Comparison of ENCODE assay signal across 8 mouse cellular contexts in genomic region chr10:40053257-40053895, GRCm38 (mm10). TPM values are rescaled to one million over a fixed set of nuclear protein-coding genes. Genes with fewer than 3 reads are reported as not detected.
A peak's percentile ranks its signal among the peaks of the same experiment; 100 is the strongest.
DNase-seq lines count a peak whose midpoint lies in the region; ATAC-seq and TF ChIP-seq lines count a peak whose summit lies in the region.

No protein-coding gene starts in this region.

- H3K4me2 ChIP-seq in limb, embryonic 14.5 days (replicated peaks; ENCODE audit: low read depth, low read length, severe bottlenecking), result no peak overlapping the region
- H3K4me2 ChIP-seq in embryonic facial prominence, embryonic 14.5 days (ENCODE audit: low read depth, low read length), result no peak overlapping the region
- no peak overlapping the region for H3K4me2 ChIP-seq in lung, postnatal 0 days (replicated peaks; ENCODE audit: low read depth, low read length)

- H3K36me3 ChIP-seq in limb, embryonic 14.5 days (ENCODE audit: control insufficient read depth, insufficient read depth, low read length), result no peaks in the 10 kb centered on the region
- H3K36me3 ChIP-seq in limb, embryonic 10.5 days, result no peaks in the 10 kb centered on the region
- no peaks in the 10 kb centered on the region for H3K36me3 ChIP-seq in embryonic facial prominence, embryonic 14.5 days (ENCODE audit: control insufficient read depth, insufficient read depth, low read length)
- H3K36me3 ChIP-seq in lung, postnatal 0 days (ENCODE audit: insufficient read depth, low read length), result no peaks in the 10 kb centered on the region

- peaks cover under 1% of the 10 kb centered on the region for H3K4me1 ChIP-seq in limb, embryonic 14.5 days (ENCODE audit: control insufficient read depth, insufficient read depth, low read length)
- peaks cover 4% of the 10 kb centered on the region for H3K4me1 ChIP-seq in limb, embryonic 10.5 days
- no peaks in the 10 kb centered on the region for H3K4me1 ChIP-seq in embryonic facial prominence, embryonic 14.5 days (ENCODE audit: control insufficient read depth, insufficient read depth, low read length)
- H3K4me1 ChIP-seq in lung, postnatal 0 days (ENCODE audit: insufficient read depth, low read depth, low read length), result no peaks in the 10 kb centered on the region

- TF ChIP-seq CTCF in lung, postnatal 0 days (IDR thresholded peaks at IDR 0.05), result peak; percentile 80

- no peaks in the 10 kb centered on the region for H3K9me3 ChIP-seq in limb, embryonic 14.5 days (ENCODE audit: control insufficient read depth, low read length)
- H3K9me3 ChIP-seq in limb, embryonic 10.5 days (replicated peaks), result no peaks in the 10 kb centered on the region
- H3K9me3 ChIP-seq in embryonic facial prominence, embryonic 14.5 days (ENCODE audit: control insufficient read depth, low read length), result no peaks in the 10 kb centered on the region
- no peaks in the 10 kb centered on the region for H3K9me3 ChIP-seq in lung, postnatal 0 days (ENCODE audit: low read length)

- H3K27me3 ChIP-seq in limb, embryonic 14.5 days (ENCODE audit: control insufficient read depth, insufficient read depth, low read length), result no peaks in the 10 kb centered on the region
- H3K27me3 ChIP-seq in limb, embryonic 10.5 days (ENCODE audit: low read depth, poor library complexity, severe bottlenecking), result no peaks in the 10 kb centered on the region
- H3K27me3 ChIP-seq in embryonic facial prominence, embryonic 14.5 days (replicated peaks; ENCODE audit: control insufficient read depth, insufficient read depth, low read length), result no peaks in the 10 kb centered on the region
- no peaks in the 10 kb centered on the region for H3K27me3 ChIP-seq in lung, postnatal 0 days (replicated peaks; ENCODE audit: insufficient read depth, low read length)

- ATAC-seq in limb, embryonic 14.5 days (ENCODE audit: low FRiP score, low read depth), result no peak
- ATAC-seq in embryonic facial prominence, embryonic 14.5 days (ENCODE audit: low read depth), result peak; percentile 30; the same call in 1 of the 2 replicates
- peak; percentile 37; the same call in 1 of the 2 replicates for ATAC-seq in lung, postnatal 0 days

- peak; percentile 23 to 36 for DNase-seq in cerebellum, adult 18-20 months
- no peak for DNase-seq in cerebellum, adult 9-11 months
- DNase-seq in limb, embryonic 14.5 days (ENCODE audit: low spot score), result peak; percentile 65
- DNase-seq in limb, embryonic 10.5 days (ENCODE audit: low spot score), result no peak
- peak; percentile 56 for DNase-seq in embryonic facial prominence, embryonic 14.5 days (ENCODE audit: low spot score)
- peak; percentile 83 for DNase-seq in lung, postnatal 0 days (ENCODE audit: low spot score)
- DNase-seq in thymus, postnatal 4 days, result peak; percentile 24
- no peak for DNase-seq in adrenal gland, postnatal 25 days

- no peak for TF ChIP-seq EP300 in lung, postnatal 0 days (IDR thresholded peaks at IDR 0.05)

- H3K27ac ChIP-seq in limb, embryonic 14.5 days (replicated peaks; ENCODE audit: low read depth, low read length), result no peak overlapping the region
- no peak overlapping the region for H3K27ac ChIP-seq in limb, embryonic 10.5 days
- H3K27ac ChIP-seq in embryonic facial prominence, embryonic 14.5 days (replicated peaks; ENCODE audit: low read depth, low read length), result no peak overlapping the region
- H3K27ac ChIP-seq in lung, postnatal 0 days (ENCODE audit: low read length), result no peak overlapping the region

- no peak overlapping the region for H3K4me3 ChIP-seq in limb, embryonic 14.5 days (replicated peaks; ENCODE audit: low read length)
- no peak overlapping the region for H3K4me3 ChIP-seq in limb, embryonic 10.5 days
- no peak overlapping the region for H3K4me3 ChIP-seq in embryonic facial prominence, embryonic 14.5 days (ENCODE audit: low read depth, low read length)
- no peak overlapping the region for H3K4me3 ChIP-seq in lung, postnatal 0 days (ENCODE audit: low read depth, low read length)

- 47% methylated on average over 3 of the region's 3 CpGs for WGBS in limb, embryonic 14.5 days
- 71% methylated on average over 3 of the region's 3 CpGs for WGBS in limb, embryonic 10.5 days
- WGBS in embryonic facial prominence, embryonic 14.5 days, result 45% methylated on average over 3 of the region's 3 CpGs
- 40% methylated on average over 3 of the region's 3 CpGs for WGBS in lung, postnatal 0 days

- no peak for TF ChIP-seq POLR2A in limb, embryonic 14.5 days (IDR thresholded peaks at IDR 0.05; ENCODE audit: borderline replicate concordance, extremely low read depth, insufficient read depth, insufficient read length)

- no peak overlapping the region for H3K9ac ChIP-seq in limb, embryonic 14.5 days (ENCODE audit: low read depth, low read length, severe bottlenecking)
- H3K9ac ChIP-seq in embryonic facial prominence, embryonic 14.5 days (ENCODE audit: low read depth, low read length), result no peak overlapping the region
- H3K9ac ChIP-seq in lung, postnatal 0 days (replicated peaks; ENCODE audit: low read depth), result no peak overlapping the region

RNA-seq across cellular contexts. Expression of gene Mfsd4b1, which starts 28.3 kb away (rescaled TPM):
- polyA plus RNA-seq in limb, embryonic 14.5 days (2012; rRNA removed), result 0.16 and 0.20 TPM in 2 replicates
- 0.15 and 0.17 TPM in 2 replicates for polyA plus RNA-seq in limb, embryonic 14.5 days (2014; fragmentation: Nextera tagmentation; extraction: Ambion mirVana)
- polyA plus RNA-seq in limb, embryonic 10.5 days (2016; fragmentation: Nextera tagmentation; extraction: Ambion mirVana), result not detected in 2 replicates
- 0.32 and 0.48 TPM in 2 replicates for polyA plus RNA-seq in embryonic facial prominence, embryonic 14.5 days (2014; fragmentation: Nextera tagmentation; extraction: Ambion mirVana)
- 0.46 and 0.69 TPM in 2 replicates for polyA plus RNA-seq in lung, postnatal 0 days (2015; fragmentation: Nextera tagmentation; extraction: Ambion mirVana)
- total RNA-seq in adrenal gland, postnatal 25 days (2021), result 2.8 TPM in 2 replicates

Comparison
In these comparisons a context has a peak if more than half of its experiments do, and no peak if none do; other contexts are left out.
1. DNase-seq: peak in cerebellum, adult 18-20 months (2 of 2), limb, embryonic 14.5 days (single experiment), embryonic facial prominence, embryonic 14.5 days (single experiment), lung, postnatal 0 days (single experiment) and thymus, postnatal 4 days (single experiment); none in cerebellum, adult 9-11 months (single experiment), limb, embryonic 10.5 days (single experiment) and adrenal gland, postnatal 25 days (single experiment).